ENCODE assay signal across 25 mouse cellular contexts in genomic region chr6:115911763-115912162, GRCm38 (mm10). TPM values are rescaled to one million over a fixed set of nuclear protein-coding genes. Genes with fewer than 3 reads are reported as not detected.
DNase-seq lines count a peak whose midpoint lies in the region; ATAC-seq and TF ChIP-seq lines count a peak whose summit lies in the region.
"Had no signal": no experiment of that assay in that cellular context is flagged by ENCODE, and none has a peak within 500 bp of the region (broad histone marks: within the 10 kb centered on the region; RNA-seq: fewer than 3 reads in every experiment).

No protein-coding gene starts in this region.

- H3K36me3 ChIP-seq in forebrain, embryonic 15.5 days: no peaks in the 10 kb centered on the region
- peaks cover 18% of the 10 kb centered on the region for H3K36me3 ChIP-seq in forebrain, embryonic 12.5 days (replicated peaks)
- H3K36me3 ChIP-seq in heart, embryonic 10.5 days: peaks cover 6% of the 10 kb centered on the region; the same call in 1 of the 2 replicates
- H3K36me3 ChIP-seq: intestine, embryonic 15.5 days had no signal

- no peaks in the 10 kb centered on the region for H3K27me3 ChIP-seq in forebrain, embryonic 15.5 days
- H3K27me3 ChIP-seq in forebrain, embryonic 12.5 days: no peaks in the 10 kb centered on the region
- H3K27me3 ChIP-seq in heart, embryonic 10.5 days (ENCODE audit: insufficient read depth, poor library complexity, severe bottlenecking): no peaks in the 10 kb centered on the region
- H3K27me3 ChIP-seq: hindbrain, embryonic 15.5 days; intestine, embryonic 15.5 days; Patski had no signal

- H3K27ac ChIP-seq in forebrain, embryonic 15.5 days (replicated peaks): peak overlapping the region; percentile 84
- H3K27ac ChIP-seq in forebrain, embryonic 12.5 days: no peak overlapping the region
- peak overlapping the region; percentile 75 for H3K27ac ChIP-seq in heart, embryonic 10.5 days
- H3K27ac ChIP-seq in layer of hippocampus, adult 2 months: peak overlapping the region; percentile 14; the same call in 1 of the 2 replicates
- H3K27ac ChIP-seq: hindbrain, embryonic 15.5 days; intestine, embryonic 15.5 days; liver, embryonic 14.5 days had no signal

- intact Hi-C loops in heart, postnatal 14 days (cut with DNase I): no loop called here

- H3K9me3 ChIP-seq in forebrain, embryonic 15.5 days: no peaks in the 10 kb centered on the region
- no peaks in the 10 kb centered on the region for H3K9me3 ChIP-seq in forebrain, embryonic 12.5 days
- no peaks in the 10 kb centered on the region for H3K9me3 ChIP-seq in heart, embryonic 10.5 days
- H3K9me3 ChIP-seq: hindbrain, embryonic 15.5 days; intestine, embryonic 15.5 days had no signal

- peaks cover 48% of the 10 kb centered on the region for H3K4me1 ChIP-seq in forebrain, embryonic 15.5 days
- no peaks in the 10 kb centered on the region; the same call in 1 of the 2 replicates for H3K4me1 ChIP-seq in forebrain, embryonic 12.5 days
- peaks cover 90% of the 10 kb centered on the region for H3K4me1 ChIP-seq in heart, embryonic 10.5 days
- H3K4me1 ChIP-seq: intestine, embryonic 15.5 days had no signal

- ATAC-seq in forebrain, embryonic 15.5 days (replicated peaks): no peak
- ATAC-seq in forebrain, embryonic 12.5 days (ENCODE audit: low FRiP score): no peak
- ATAC-seq: intestine, embryonic 15.5 days; Patski had no signal

- no peak overlapping the region for H3K9ac ChIP-seq in forebrain, embryonic 15.5 days (replicated peaks)
- no peak overlapping the region for H3K9ac ChIP-seq in forebrain, embryonic 12.5 days
- H3K9ac ChIP-seq: hindbrain, embryonic 15.5 days; intestine, embryonic 15.5 days; liver, embryonic 14.5 days had no signal

- H3K4me2 ChIP-seq in forebrain, embryonic 15.5 days (replicated peaks): no peak overlapping the region
- no peak overlapping the region for H3K4me2 ChIP-seq in forebrain, embryonic 12.5 days
- H3K4me2 ChIP-seq: hindbrain, embryonic 15.5 days; intestine, embryonic 15.5 days; midbrain, embryonic 11.5 days had no signal

- TF ChIP-seq CTCF in layer of hippocampus, adult 2 months (conservative IDR thresholded peaks at IDR 0.05): no peak

- no peak overlapping the region for H3K4me3 ChIP-seq in forebrain, embryonic 15.5 days
- H3K4me3 ChIP-seq in forebrain, embryonic 12.5 days (replicated peaks): no peak overlapping the region
- H3K4me3 ChIP-seq in heart, embryonic 10.5 days: no peak overlapping the region
- no peak overlapping the region for H3K4me3 ChIP-seq in layer of hippocampus, adult 2 months
- H3K4me3 ChIP-seq: hindbrain, embryonic 15.5 days; intestine, embryonic 15.5 days had no signal

- no peak for DNase-seq in heart, embryonic 10.5 days (ENCODE audit: low spot score)
- DNase-seq in heart, postnatal 14 days: no peak
- DNase-seq in layer of hippocampus, adult 2 months (ENCODE audit: low spot score in 2 of 2): no peak
- DNase-seq in layer of hippocampus, postnatal 10 days (ENCODE audit: low spot score in 2 of 2): no peak
- no peak for DNase-seq in right cerebral cortex, adult 18-20 months
- DNase-seq in thymus, postnatal 0 days (ENCODE audit: low spot score): no peak
- DNase-seq: adrenal gland, adult 8-10 months; cerebellum, adult 9-10 months; retina, postnatal 1 day; thymus, postnatal 25 days had no signal

- WGBS in forebrain, embryonic 15.5 days: 87% methylated on average over 6 of the region's 6 CpGs
- 89% methylated on average over 6 of the region's 6 CpGs for WGBS in forebrain, embryonic 12.5 days
- WGBS in heart, embryonic 10.5 days: 49% methylated on average over 6 of the region's 6 CpGs

RNA-seq across cellular contexts. Expression of gene Rho, which starts 19.8 kb away (rescaled TPM):
- 0.09 and 0.19 TPM in 2 replicates for polyA plus RNA-seq in forebrain, embryonic 15.5 days (2015; fragmentation: Nextera tagmentation; extraction: Ambion mirVana)
- polyA plus RNA-seq in forebrain, embryonic 12.5 days (2016; fragmentation: Nextera tagmentation; extraction: Ambion mirVana): 0.43 TPM in 1 of 2 replicates, not detected in the other
- polyA plus RNA-seq in heart, embryonic 10.5 days (2016; fragmentation: Nextera tagmentation; extraction: Ambion mirVana): 0.28 TPM in 1 of 2 replicates, not detected in the other
- total RNA-seq in heart, postnatal 14 days (2021): under 1 TPM; 0.07 to 0.12 TPM
- 1 to 10 TPM in 1 of 2 experiments, under 1 TPM in 1; 0.49 to 1.1 TPM for total RNA-seq in layer of hippocampus, adult 2 months (2021)
- total RNA-seq in layer of hippocampus, postnatal 10 days (2021): under 1 TPM; 0.27 TPM
- 0.10 TPM in 1 of 2 replicates, not detected in the other for polyA plus RNA-seq in thymus, postnatal 0 days (2015; fragmentation: Nextera tagmentation; extraction: Ambion mirVana)
- polyA plus RNA-seq: midbrain, embryonic 11.5 days had no signal

RNA-seq across cellular contexts. Expression of gene H1foo, which starts 33.0 kb away (rescaled TPM):
- polyA plus RNA-seq in forebrain, embryonic 15.5 days (2015; fragmentation: Nextera tagmentation; extraction: Ambion mirVana): not detected in 2 replicates
- polyA plus RNA-seq in forebrain, embryonic 12.5 days (2016; fragmentation: Nextera tagmentation; extraction: Ambion mirVana): not detected in 2 replicates
- polyA plus RNA-seq in heart, embryonic 10.5 days (2016; fragmentation: Nextera tagmentation; extraction: Ambion mirVana): not detected in 2 replicates
- total RNA-seq in heart, postnatal 14 days (2021): not detected
- not detected for total RNA-seq in layer of hippocampus, adult 2 months (2021)
- total RNA-seq in layer of hippocampus, postnatal 10 days (2021): not detected
- polyA plus RNA-seq in thymus, postnatal 0 days (2015; fragmentation: Nextera tagmentation; extraction: Ambion mirVana): 0.23 and 0.28 TPM in 2 replicates
- total RNA-seq: ES-E14; gastrocnemius, adult 18-20 months; layer of hippocampus, adult 18-20 months; left cerebral cortex, postnatal 25 days had no signal
- polyA plus RNA-seq: cortical plate, adult 2 months; embryonic facial prominence, embryonic 11.5 days; hindbrain, embryonic 15.5 days; intestine, embryonic 15.5 days; limb, embryonic 14.5 days; liver, embryonic 14.5 days; lung, embryonic 16.5 days; midbrain, embryonic 11.5 days; Patski had no signal

RNA-seq across cellular contexts. Expression of gene Ift122, which starts 58.5 kb away (rescaled TPM):
- 28.2 and 29.4 TPM in 2 replicates for polyA plus RNA-seq in forebrain, embryonic 15.5 days (2015; fragmentation: Nextera tagmentation; extraction: Ambion mirVana)
- polyA plus RNA-seq in forebrain, embryonic 12.5 days (2016; fragmentation: Nextera tagmentation; extraction: Ambion mirVana): 29.9 and 30.5 TPM in 2 replicates
- 27.0 and 31.3 TPM in 2 replicates for polyA plus RNA-seq in heart, embryonic 10.5 days (2016; fragmentation: Nextera tagmentation; extraction: Ambion mirVana)
- total RNA-seq in heart, postnatal 14 days (2021): 10 to 100 TPM; 13.2 to 18.6 TPM
- total RNA-seq in layer of hippocampus, adult 2 months (2021): 10 to 100 TPM; 30.3 TPM
- total RNA-seq in layer of hippocampus, postnatal 10 days (2021): 10 to 100 TPM; 24.0 to 25.9 TPM
- 8.2 and 11.0 TPM in 2 replicates for polyA plus RNA-seq in thymus, postnatal 0 days (2015; fragmentation: Nextera tagmentation; extraction: Ambion mirVana)

RNA-seq across cellular contexts. Expression of gene Mbd4, which starts 58.6 kb away (rescaled TPM):
- 15.5 and 16.3 TPM in 2 replicates for polyA plus RNA-seq in forebrain, embryonic 15.5 days (2015; fragmentation: Nextera tagmentation; extraction: Ambion mirVana)
- polyA plus RNA-seq in forebrain, embryonic 12.5 days (2016; fragmentation: Nextera tagmentation; extraction: Ambion mirVana): 28.7 TPM in 2 replicates
- 15.2 and 22.4 TPM in 2 replicates for polyA plus RNA-seq in heart, embryonic 10.5 days (2016; fragmentation: Nextera tagmentation; extraction: Ambion mirVana)
- total RNA-seq in heart, postnatal 14 days (2021): 1 to 10 TPM; 1.7 to 2.1 TPM
- total RNA-seq in layer of hippocampus, adult 2 months (2021): 1 to 10 TPM; 6.3 to 6.8 TPM
- 1 to 10 TPM; 5.0 to 6.2 TPM for total RNA-seq in layer of hippocampus, postnatal 10 days (2021)
- 18.7 and 20.8 TPM in 2 replicates for polyA plus RNA-seq in thymus, postnatal 0 days (2015; fragmentation: Nextera tagmentation; extraction: Ambion mirVana)
